Mouse (Mus musculus): Measurements from ENCODE around the gene Selenov. TPM values are rescaled to one million over a fixed set of nuclear protein-coding genes. Genes with fewer than 3 reads are reported as not detected.
"Not testable (repeated sequence)": the region's sequence is repeated elsewhere in the genome, so short reads cannot be mapped to it uniquely, and the experiment has no call there.

Gene Selenov
- polyA plus RNA-seq, 1 experiment from 2014 or later: 0.46 TPM

- H3K36me3 ChIP-seq: no peaks in the 10 kb centered on the region
- H3K9me3 ChIP-seq (replicated peaks): peaks cover 19% of the 10 kb centered on the region
- H3K27ac ChIP-seq (replicated peaks): no peak overlapping the region
- no peak overlapping the region for H3K4me3 ChIP-seq
- no peaks in the 10 kb centered on the region for H3K4me1 ChIP-seq
- 91% methylated on average over 17 of the region's 17 CpGs for WGBS
- no peaks in the 10 kb centered on the region for H3K27me3 ChIP-seq (ENCODE audit: low read depth, poor library complexity, severe bottlenecking)
- no peak for DNase-seq (ENCODE audit: low spot score)
Measured at GRCm38 (mm10) chr7:28251976-28252375, 39.0 kb downstream of the Selenov start.

GRCm38 (mm10) chr7:28248957-28249356 is 42.0 kb downstream of the Selenov start:
- peaks cover 20% of the 10 kb centered on the region for H3K9me3 ChIP-seq (replicated peaks)
- WGBS: 93% methylated on average over 3 of the region's 3 CpGs
- no peaks in the 10 kb centered on the region for H3K4me1 ChIP-seq
- no peak overlapping the region for H3K27ac ChIP-seq (replicated peaks)
- no peaks in the 10 kb centered on the region for H3K27me3 ChIP-seq (ENCODE audit: low read depth, poor library complexity, severe bottlenecking)
- H3K4me3 ChIP-seq: no peak overlapping the region
- DNase-seq (ENCODE audit: low spot score): no peak
- no peaks in the 10 kb centered on the region for H3K36me3 ChIP-seq

- H3K27ac ChIP-seq (replicated peaks); H3K27me3 ChIP-seq (ENCODE audit: low read depth, poor library complexity, severe bottlenecking); H3K4me3 ChIP-seq; H3K36me3 ChIP-seq; DNase-seq (ENCODE audit: low spot score); H3K4me1 ChIP-seq: not testable (repeated sequence)
- H3K9me3 ChIP-seq (replicated peaks): peaks cover 20% of the 10 kb centered on the region
- WGBS: 69% methylated on average over 2 of the region's 2 CpGs
Measured at GRCm38 (mm10) chr7:28243943-28244342, 47.0 kb downstream of the Selenov start.

Other genes starting within 250 kb of the Selenov start
- 446 and 458 TPM in 2 replicates for gene Psmc4, start 241.1 kb downstream of the Selenov start, polyA plus RNA-seq (2016; fragmentation: Nextera tagmentation; extraction: Ambion mirVana)
- gene Fcgbp, start 219.9 kb downstream of the Selenov start, polyA plus RNA-seq (2016; fragmentation: Nextera tagmentation; extraction: Ambion mirVana): 0.15 and 0.20 TPM in 2 replicates
- 0.05 and 0.17 TPM in 2 replicates for gene 9530053A07Rik, start 161.7 kb downstream of the Selenov start, polyA plus RNA-seq (2016; fragmentation: Nextera tagmentation; extraction: Ambion mirVana)
- 136 and 158 TPM in 2 replicates for gene Fbl, start 121.5 kb downstream of the Selenov start, polyA plus RNA-seq (2016; fragmentation: Nextera tagmentation; extraction: Ambion mirVana)
- 13.5 and 16.9 TPM in 2 replicates for gene Dyrk1b, start 111.7 kb downstream of the Selenov start, polyA plus RNA-seq (2016; fragmentation: Nextera tagmentation; extraction: Ambion mirVana)
- 1.9 and 2.0 TPM in 2 replicates for gene Eid2, start 23.3 kb downstream of the Selenov start, polyA plus RNA-seq (2016; fragmentation: Nextera tagmentation; extraction: Ambion mirVana)
- gene Eid2b, start 13.4 kb downstream of the Selenov start, polyA plus RNA-seq (2016; fragmentation: Nextera tagmentation; extraction: Ambion mirVana): 11.9 and 15.3 TPM in 2 replicates
- 39.0 and 61.2 TPM in 2 replicates for gene Dll3, start 11.1 kb upstream of the Selenov start, polyA plus RNA-seq (2016; fragmentation: Nextera tagmentation; extraction: Ambion mirVana)
- gene Timm50, start 20.9 kb upstream of the Selenov start, polyA plus RNA-seq (2016; fragmentation: Nextera tagmentation; extraction: Ambion mirVana): 249 and 261 TPM in 2 replicates
- gene Supt5, start 47.6 kb upstream of the Selenov start, polyA plus RNA-seq (2016; fragmentation: Nextera tagmentation; extraction: Ambion mirVana): 113 and 122 TPM in 2 replicates
- 726 and 912 TPM in 2 replicates for gene Rps16, start 59.5 kb upstream of the Selenov start, polyA plus RNA-seq (2016; fragmentation: Nextera tagmentation; extraction: Ambion mirVana)
- gene Plekhg2, start 81.4 kb upstream of the Selenov start, polyA plus RNA-seq (2016; fragmentation: Nextera tagmentation; extraction: Ambion mirVana): 69.7 and 82.9 TPM in 2 replicates
- gene Zfp36, start 89.1 kb upstream of the Selenov start, polyA plus RNA-seq (2016; fragmentation: Nextera tagmentation; extraction: Ambion mirVana): 4.6 and 5.1 TPM in 2 replicates
- 58.9 and 61.0 TPM in 2 replicates for gene Med29, start 101.5 kb upstream of the Selenov start, polyA plus RNA-seq (2016; fragmentation: Nextera tagmentation; extraction: Ambion mirVana)
- 89.8 and 90.8 TPM in 2 replicates for gene Paf1, start 101.8 kb upstream of the Selenov start, polyA plus RNA-seq (2016; fragmentation: Nextera tagmentation; extraction: Ambion mirVana)
- 6.3 and 8.1 TPM in 2 replicates for gene Gmfg, start 146.3 kb upstream of the Selenov start, polyA plus RNA-seq (2016; fragmentation: Nextera tagmentation; extraction: Ambion mirVana)
- gene Lrfn1, start 160.8 kb upstream of the Selenov start, polyA plus RNA-seq (2016; fragmentation: Nextera tagmentation; extraction: Ambion mirVana): 3.6 and 3.7 TPM in 2 replicates
- gene Ifnl2, start 219.3 kb upstream of the Selenov start, polyA plus RNA-seq (2016; fragmentation: Nextera tagmentation; extraction: Ambion mirVana): not detected in 2 replicates
- gene Ifnl3, start 231.7 kb upstream of the Selenov start, polyA plus RNA-seq (2016; fragmentation: Nextera tagmentation; extraction: Ambion mirVana): not detected in 2 replicates
- gene Sycn, start 249.7 kb upstream of the Selenov start, polyA plus RNA-seq (2016; fragmentation: Nextera tagmentation; extraction: Ambion mirVana): not detected in 2 replicates